Mouse (Mus musculus) thymus, postnatal 25 days (tissue): Measurements from ENCODE around the gene Ppp3ca.

Experiments used
- DNase-seq: peaks from one replicate; pipeline ENCODE4 v3.0.0; 2022

The Ppp3ca gene

DNA sequence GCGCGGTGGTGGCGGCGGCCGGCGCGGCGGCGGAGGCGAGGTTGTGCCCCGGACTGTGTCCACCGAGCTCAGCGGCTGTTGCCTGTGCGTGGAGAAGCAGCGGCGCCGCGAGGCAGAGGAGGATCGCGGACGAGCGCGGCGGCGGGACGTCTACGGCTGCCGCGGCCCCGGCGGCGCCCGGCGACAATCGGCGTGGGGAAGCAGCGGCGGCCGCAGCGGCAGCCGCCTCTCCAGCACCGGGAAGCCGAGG, at the start of gene Ppp3ca:
Gene Ppp3ca, plus strand, starts transcription at position 15 of the 250 bp plus-strand sequence.
- DNase-seq = no peak

- DNase-seq = no peak
Measured at GRCm38 (mm10) chr3:136640544-136641230, 29.2 kb upstream of the Ppp3ca start.

- no peak for DNase-seq
Measured at GRCm38 (mm10) chr3:136650966-136651365, 19.0 kb upstream of the Ppp3ca start.

- DNase-seq = no peak
Measured at GRCm38 (mm10) chr3:136651496-136651895, 18.4 kb upstream of the Ppp3ca start.

GRCm38 (mm10) chr3:136656460-136657035, 13.4 kb upstream of the Ppp3ca start:
- DNase-seq = no peak

- DNase-seq = no peak
Measured at GRCm38 (mm10) chr3:136658681-136659080, 11.2 kb upstream of the Ppp3ca start.

- DNase-seq = no peak
Measured at GRCm38 (mm10) chr3:136665119-136665518, 4.8 kb upstream of the Ppp3ca start.

DNA sequence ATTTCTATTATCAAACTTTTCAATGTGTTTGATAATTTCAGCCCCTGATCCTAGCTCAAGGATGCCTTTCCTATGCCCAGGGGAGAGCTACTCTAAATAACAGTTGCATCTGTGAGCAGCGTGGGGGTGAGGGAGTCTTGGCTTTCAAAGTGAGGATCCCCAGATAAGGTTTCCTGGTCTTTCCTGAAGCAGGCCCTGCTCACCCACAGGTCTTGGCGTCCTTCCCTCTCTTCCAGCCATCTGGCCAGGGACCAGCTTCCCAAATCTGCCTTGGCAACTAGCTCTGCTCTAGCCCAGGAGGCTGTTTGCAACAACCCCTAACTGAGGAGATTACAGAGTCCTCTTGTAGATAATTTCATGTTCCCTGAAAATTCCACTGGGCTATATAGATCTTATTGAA, 1.9 kb upstream of the Ppp3ca start:
- DNase-seq = no peak

DNA sequence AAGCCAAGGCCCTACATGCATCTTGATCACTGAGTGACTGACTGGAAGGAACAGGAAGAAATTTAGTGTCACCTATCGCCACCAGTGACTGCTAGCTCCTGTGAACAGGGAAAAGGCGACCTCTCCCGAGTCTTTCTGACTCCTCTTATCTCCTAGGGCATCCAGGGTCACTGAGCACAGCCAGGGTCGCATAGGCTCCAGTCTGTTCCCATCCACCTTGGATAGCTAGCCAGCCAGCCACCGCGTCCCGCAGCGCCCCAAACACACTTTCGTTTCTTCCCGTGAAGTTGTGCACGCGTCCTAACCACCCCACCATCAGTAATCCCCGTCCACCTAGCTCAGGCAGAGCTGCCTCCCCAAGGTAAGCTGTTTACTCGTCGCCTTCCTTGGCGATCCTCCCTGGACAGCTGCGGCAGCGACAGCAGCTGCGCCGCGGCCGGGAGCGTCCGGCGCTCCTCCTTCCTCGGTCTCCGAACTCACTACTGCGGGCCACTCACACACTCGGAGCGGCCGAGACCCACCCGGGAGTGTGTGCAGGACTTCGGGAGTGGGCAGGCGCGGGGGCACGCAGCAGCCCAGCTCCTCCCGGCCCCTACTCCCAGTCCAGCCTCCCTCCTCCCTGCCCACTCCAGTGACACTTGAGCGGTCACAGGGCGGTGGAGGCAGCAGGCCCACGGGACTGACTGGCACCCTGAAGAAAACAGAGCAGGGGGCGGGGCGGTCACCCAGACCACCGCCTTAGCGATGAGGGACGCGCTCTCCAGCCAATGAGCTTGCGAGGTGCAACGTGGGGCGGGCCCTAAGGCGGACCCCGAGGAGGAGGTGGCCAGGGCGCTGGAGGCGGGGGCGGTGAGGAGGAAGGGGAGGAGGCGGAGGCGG, 454 bp upstream of the Ppp3ca start:
- peak; percentile 100 for DNase-seq

GRCm38 (mm10) chr3:136670360-136671131, 622 bp downstream of the Ppp3ca start:
- DNase-seq = peak; percentile 57

- peak; percentile 65 for DNase-seq
Measured at GRCm38 (mm10) chr3:136671161-136671939, 1.4 kb downstream of the Ppp3ca start.

GRCm38 (mm10) chr3:136671940-136672278, 2.0 kb downstream of the Ppp3ca start:
- DNase-seq = no peak

GRCm38 (mm10) chr3:136672870-136673269, 2.9 kb downstream of the Ppp3ca start:
- no peak for DNase-seq

DNA sequence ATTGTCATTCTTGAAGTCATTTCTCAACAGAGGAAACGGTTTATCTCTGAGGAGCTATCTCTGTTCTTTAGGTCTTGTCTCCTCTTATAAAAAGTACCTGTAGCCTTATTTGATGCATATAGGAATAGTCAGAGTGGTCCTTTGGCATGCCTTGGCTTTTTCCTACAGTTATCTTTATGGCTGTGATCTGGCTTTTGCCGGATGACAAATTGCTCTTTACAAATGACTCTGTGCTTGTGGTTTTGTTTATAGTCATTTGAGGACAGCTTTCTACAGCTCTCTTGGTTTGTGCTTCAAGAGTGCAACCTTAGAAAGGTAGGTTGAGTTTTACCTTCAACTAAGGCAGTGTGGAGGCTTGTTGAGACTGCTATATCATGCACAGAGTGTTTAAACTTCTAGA, 3.4 kb downstream of the Ppp3ca start:
- DNase-seq = no peak

DNA sequence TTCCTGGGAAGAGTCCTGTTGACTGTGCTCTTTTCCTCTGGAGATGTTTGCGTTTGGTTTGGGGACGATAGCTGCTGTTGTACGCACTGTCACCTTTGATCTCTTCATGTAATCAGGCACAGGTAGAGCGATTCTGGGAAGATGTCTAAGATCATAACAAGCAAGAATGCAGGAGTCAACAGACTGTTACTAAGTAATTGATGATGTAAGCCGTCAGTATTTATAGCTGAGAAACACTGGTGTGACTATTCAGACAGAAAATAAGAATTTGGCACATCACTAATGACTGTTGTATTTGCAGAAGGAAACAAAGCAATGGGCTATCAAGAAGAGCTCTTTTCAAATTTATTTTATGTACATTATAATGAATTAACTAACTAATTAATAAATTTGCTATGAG, 4.6 kb downstream of the Ppp3ca start:
- DNase-seq = no peak

GRCm38 (mm10) chr3:136676991-136677390, 7.1 kb downstream of the Ppp3ca start:
- no peak for DNase-seq

DNA sequence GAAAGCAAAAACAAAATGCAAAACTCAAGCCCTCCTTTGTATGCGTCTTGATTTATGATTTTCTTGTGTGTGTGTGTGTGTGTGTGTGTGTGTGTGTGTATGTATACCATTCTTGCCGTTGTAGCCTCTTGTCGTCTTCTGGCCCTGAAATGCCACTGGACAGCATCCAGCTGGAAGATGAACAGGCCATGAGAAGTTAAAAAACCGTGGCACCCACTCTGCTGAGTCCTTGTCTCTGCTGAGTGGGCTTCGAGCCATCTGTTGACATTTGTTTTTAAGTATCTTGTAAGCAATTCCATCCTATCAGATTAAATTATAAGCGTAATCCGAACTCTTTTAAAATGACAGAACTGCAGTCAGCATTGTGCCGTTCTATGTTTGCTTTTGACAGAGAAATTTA, 8.5 kb downstream of the Ppp3ca start:
- no peak for DNase-seq

- DNase-seq = no peak
Measured at GRCm38 (mm10) chr3:136679903-136680491, 10.1 kb downstream of the Ppp3ca start.

DNA sequence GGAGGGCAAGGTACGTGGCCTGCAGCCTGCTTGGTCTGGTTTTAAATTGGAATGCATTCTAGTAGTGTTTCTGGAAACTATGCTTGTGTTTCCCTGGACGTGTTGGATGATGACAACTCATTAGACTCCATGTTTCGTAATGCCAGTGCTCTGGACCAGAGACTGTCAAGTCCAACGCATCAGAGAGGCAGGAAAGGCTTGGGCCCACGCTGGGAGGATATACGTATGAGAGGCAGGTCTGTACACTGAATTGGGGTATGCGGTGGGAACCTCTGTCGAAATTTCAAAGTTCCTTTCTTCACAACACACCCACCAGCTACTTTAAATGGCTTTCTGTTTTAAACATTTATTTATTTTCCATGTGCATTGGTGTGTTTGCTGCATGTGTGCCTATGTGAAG, 12.3 kb downstream of the Ppp3ca start:
- DNase-seq = no peak

- no peak for DNase-seq
Measured at GRCm38 (mm10) chr3:136684191-136684958, 14.5 kb downstream of the Ppp3ca start.

- DNase-seq = no peak
Measured at GRCm38 (mm10) chr3:136686429-136686828, 16.5 kb downstream of the Ppp3ca start.
